Mouse (Mus musculus) heart, adult 2 months (tissue): Measurements from ENCODE around the gene Elane. TPM values are rescaled to one million over a fixed set of nuclear protein-coding genes. Genes with fewer than 3 reads are reported as not detected.

ENCODE experiments used
- DNase-seq, 2 experiments: peaks; one replicate each; pipeline ENCODE4 v3.0.0; 2021
- H3K27ac ChIP-seq: fragments of 200-600 bp; 2 replicates; pipeline ENCODE4 v1.8.1; 2022
- H3K27me3 ChIP-seq: fragments of 200-500 bp; 2 replicates; pipeline ENCODE4 v1.6.1; 2012; ENCODE audit warnings: mild to moderate bottlenecking, low read length, inconsistent platforms, mixed read lengths; ENCODE audit not compliant: control insufficient read depth, insufficient read depth
- H3K36me3 ChIP-seq: fragments of 200-500 bp; 2 replicates; pipeline ENCODE4 v1.6.1; 2012; ENCODE audit warnings: low read length, inconsistent platforms; ENCODE audit not compliant: control insufficient read depth, insufficient read depth
- H3K4me1 ChIP-seq: fragments of 200-500 bp; 2 replicates; pipeline ENCODE4 v1.6.1; 2011; ENCODE audit warnings: low read length; ENCODE audit not compliant: control insufficient read depth, insufficient read depth
- H3K4me3 ChIP-seq: fragments of 200-600 bp; 2 replicates; pipeline ENCODE4 v1.8.1; 2022
- H3K79me2 ChIP-seq: fragments of 200-500 bp; replicated peaks from 2 replicates; pipeline ENCODE4 v1.6.1; 2012; ENCODE audit warnings: mild to moderate bottlenecking, inconsistent platforms, low read length, moderate library complexity, mixed read lengths; ENCODE audit not compliant: control insufficient read depth, insufficient read depth
- H3K9ac ChIP-seq: fragments of 200-500 bp; 2 replicates; pipeline ENCODE4 v1.6.1; 2012; ENCODE audit warnings: low read depth, mild to moderate bottlenecking, control low read depth, inconsistent platforms, low read length, mixed read lengths
- CTCF ChIP-seq: fragments of 200-600 bp; IDR thresholded peaks from 2 replicates; pipeline ENCODE4 v1.8.1; 2022; ENCODE audit warnings: antibody characterized with exemption, mild to moderate bottlenecking, moderate library complexity
- EP300 ChIP-seq: fragments of 200-500 bp; IDR thresholded peaks from 2 replicates; pipeline ENCODE4 v1.6.1; 2011; ENCODE audit warnings: low read depth, low read length, control low read depth; ENCODE audit not compliant: insufficient read depth
- POLR2A ChIP-seq: fragments of 200-500 bp; IDR thresholded peaks from 2 replicates; pipeline ENCODE4 v1.6.1; 2011; ENCODE audit warnings: mild to moderate bottlenecking, low read depth, low read length, control low read depth; ENCODE audit not compliant: insufficient read depth
- WGBS: fragments of 180-500 bp; shearing (Covaris S2); methylation state at CpG from one replicate; pipeline ENCODE4 v1.1.7; 2018; 5-methylcytosine and 5-hydroxymethylcytosine counted together
- intact Hi-C: fragments of 180-260 bp; cut with DNase I; formaldehyde crosslinking; loops from one replicate; pipeline ENCODE4 v1.15.1; 2025
- polyA plus RNA-seq: library from polyadenylated mRNA; depleted of rRNA; stranded (reverse); fragments of >200 nt; gene quantifications from 2 replicates; pipeline ENCODE4 v1.2.3, GENCODE M21; 2012
- total RNA-seq, 2 experiments: library from RNA; stranded (reverse); gene quantifications; 2 replicates each; pipeline ENCODE4 v1.2.3; 2021

The Elane gene
- total and polyA plus RNA-seq, 3 experiments = not detected

- Histone ChIP-seq H3K4me3 (no peak overlapping the region), H3K9ac (peak overlapping the region; percentile 16; the same call in 1 of the 2 replicates), H3K27me3 (no peaks in the 10 kb centered on the region), H3K27ac (no peak overlapping the region), H3K4me1 (no peaks in the 10 kb centered on the region; the same call in 1 of the 2 replicates), H3K36me3 (no peaks in the 10 kb centered on the region), H3K79me2 (peaks cover 4% of the 10 kb centered on the region)
- 42% methylated on average over 12 of the region's 12 CpGs for WGBS
- no peak for DNase-seq
- intact Hi-C loops = loop anchor here (5.0 kb wide), 1 partner anchor 33 kb away; no protein-coding TSS in a partner anchor
- TF ChIP-seq POLR2A (no peak), CTCF (no peak), EP300 (no peak)
These were observed 20.9 kb upstream of the Elane start for GRCm38 (mm10) chr10:79865189-79865601.

- WGBS = 23% methylated on average over 19 of the region's 19 CpGs
- Histone ChIP-seq H3K79me2 (no peaks in the 10 kb centered on the region), H3K27ac (no peak overlapping the region), H3K4me1 (no peaks in the 10 kb centered on the region; the same call in 1 of the 2 replicates), H3K9ac (peak overlapping the region; percentile 16), H3K4me3 (no peak overlapping the region), H3K27me3 (no peaks in the 10 kb centered on the region), H3K36me3 (no peaks in the 10 kb centered on the region)
- TF ChIP-seq CTCF (peak; percentile 68), EP300 (no peak)
- intact Hi-C loops = loop anchor here (5.0 kb wide), 1 partner anchor 34 kb away; no protein-coding TSS in a partner anchor
- DNase-seq = peak; percentile 42 to 50
These were observed 20.2 kb upstream of the Elane start for GRCm38 (mm10) chr10:79865801-79866295.

GRCm38 (mm10) chr10:79866601-79867000 is 19.4 kb upstream of the Elane start:
- H3K36me3 ChIP-seq = no peaks in the 10 kb centered on the region
- H3K4me3 ChIP-seq = no peak overlapping the region
- intact Hi-C loops = loop anchor here (5.0 kb wide), 1 partner anchor 34 kb away; no protein-coding TSS in a partner anchor
- no peak overlapping the region for H3K27ac ChIP-seq
- TF ChIP-seq POLR2A (no peak), EP300 (no peak), CTCF (no peak)
- H3K9ac ChIP-seq = no peak overlapping the region
- 78% methylated on average over 11 of the region's 11 CpGs for WGBS
- no peaks in the 10 kb centered on the region for H3K79me2 ChIP-seq
- no peaks in the 10 kb centered on the region; the same call in 1 of the 2 replicates for H3K4me1 ChIP-seq
- H3K27me3 ChIP-seq = no peaks in the 10 kb centered on the region
- DNase-seq = no peak

GRCm38 (mm10) chr10:79871845-79872244 is 14.2 kb upstream of the Elane start:
- Histone ChIP-seq H3K9ac (no peak overlapping the region), H3K79me2 (no peaks in the 10 kb centered on the region), H3K4me3 (no peak overlapping the region), H3K27me3 (peaks cover 4% of the 10 kb centered on the region; the same call in 1 of the 2 replicates), H3K36me3 (no peaks in the 10 kb centered on the region), H3K4me1 (peaks cover 1% of the 10 kb centered on the region; the same call in 1 of the 2 replicates), H3K27ac (no peak overlapping the region)
- intact Hi-C loops = no loop called here
- TF ChIP-seq CTCF (no peak), EP300 (no peak), POLR2A (no peak)
- no peak for DNase-seq
- 82% methylated on average over 8 of the region's 8 CpGs for WGBS

GRCm38 (mm10) chr10:79872862-79873261 is 13.2 kb upstream of the Elane start:
- 48% methylated on average over 3 of the region's 3 CpGs for WGBS
- DNase-seq = no peak
- TF ChIP-seq POLR2A = no peak
- TF ChIP-seq CTCF = no peak
- TF ChIP-seq EP300 = no peak
- Histone ChIP-seq H3K27ac (no peak overlapping the region), H3K4me3 (no peak overlapping the region), H3K36me3 (no peaks in the 10 kb centered on the region), H3K9ac (no peak overlapping the region), H3K79me2 (no peaks in the 10 kb centered on the region), H3K4me1 (peaks cover 6% of the 10 kb centered on the region; the same call in 1 of the 2 replicates), H3K27me3 (peaks cover 4% of the 10 kb centered on the region; the same call in 1 of the 2 replicates)
- intact Hi-C loops = no loop called here

- H3K4me3 ChIP-seq = no peak overlapping the region
- TF ChIP-seq CTCF (no peak), POLR2A (no peak), EP300 (no peak)
- 21% methylated on average over 6 of the region's 6 CpGs for WGBS
- no peak overlapping the region for H3K9ac ChIP-seq
- peaks cover 7% of the 10 kb centered on the region for H3K4me1 ChIP-seq
- peaks cover 4% of the 10 kb centered on the region; the same call in 1 of the 2 replicates for H3K27me3 ChIP-seq
- no peaks in the 10 kb centered on the region for H3K36me3 ChIP-seq
- no peak for DNase-seq
- intact Hi-C loops = no loop called here
- H3K27ac ChIP-seq = no peak overlapping the region
- H3K79me2 ChIP-seq = no peaks in the 10 kb centered on the region
These were observed 12.7 kb upstream of the Elane start for GRCm38 (mm10) chr10:79873313-79873712.
